Mouse (Mus musculus) liver, embryonic 14.5 days (tissue): Measurements from ENCODE around the gene Bmp4. TPM values are rescaled to one million over a fixed set of nuclear protein-coding genes. Genes with fewer than 3 reads are reported as not detected.

Source experiments
- ATAC-seq: fragments of 200-750 bp; cut with Nextera tagmentation; 2 replicates; pipeline ENCODE4 v1.8.0; 2017; ENCODE audit warnings: moderate number of reproducible peaks, mild to moderate bottlenecking, moderate library complexity; ENCODE audit not compliant: insufficient read depth
- DNase-seq, 3 experiments: peaks; one replicate each; pipeline ENCODE4 v3.0.0-alpha.2; 2012 to 2013; ENCODE audit warnings: low read depth in 3 of 3, low spot score in 3 of 3
- H3K27ac ChIP-seq: fragments of 300-500 bp; sonication (generic); 2 replicates; pipeline ENCODE4 v1.5.1; 2014; ENCODE audit warnings: moderate library complexity, mild to moderate bottlenecking, control low read depth, inconsistent platforms
- H3K27me3 ChIP-seq: fragments of 300-500 bp; sonication (generic); 2 replicates; pipeline ENCODE4 v1.6.1; 2014; ENCODE audit warnings: mild to moderate bottlenecking, low read length, moderate library complexity; ENCODE audit not compliant: control insufficient read depth, insufficient read depth
- H3K36me3 ChIP-seq: fragments of 300-500 bp; sonication (generic); replicated peaks from 2 replicates; pipeline ENCODE4 v1.6.1; 2014; ENCODE audit warnings: low read depth; ENCODE audit not compliant: control insufficient read depth, insufficient read depth
- H3K4me1 ChIP-seq, 2 experiments: fragments of 200-500 bp in 1 of 2; fragments of 300-500 bp in 1 of 2; sonication (generic) in 1 of 2; replicated peaks; 2 replicates each; pipeline ENCODE4 v1.6.1; 2012 to 2014; ENCODE audit warnings: antibody characterized with exemption in 1 of 2, inconsistent platforms in 1 of 2, low read length in 1 of 2; ENCODE audit not compliant: control insufficient read depth in 2 of 2, insufficient read depth in 2 of 2
- H3K4me2 ChIP-seq: fragments of 300-500 bp; sonication (generic); 2 replicates; pipeline ENCODE4 v1.6.1; 2014; ENCODE audit warnings: low read depth, mild to moderate bottlenecking, control low read depth, moderate library complexity
- H3K4me3 ChIP-seq, 2 experiments: fragments of 200-500 bp in 1 of 2; fragments of 300-500 bp in 1 of 2; sonication (generic) in 1 of 2; 2 replicates each; pipeline ENCODE4 v1.5.1; 2012 to 2014; ENCODE audit warnings: low read depth in 2 of 2, low read length in 2 of 2, mild to moderate bottlenecking in 2 of 2, control low read depth in 1 of 2, inconsistent platforms in 1 of 2, moderate library complexity in 1 of 2; ENCODE audit not compliant: insufficient read depth in 1 of 2
- H3K9ac ChIP-seq: fragments of 300-500 bp; sonication (generic); replicated peaks from 2 replicates; pipeline ENCODE4 v1.6.1; 2014; ENCODE audit warnings: mild to moderate bottlenecking, control low read depth, moderate library complexity
- H3K9me3 ChIP-seq: fragments of 300-500 bp; sonication (generic); 2 replicates; pipeline ENCODE4 v1.6.1; 2016; ENCODE audit warnings: low read length, mixed read lengths; ENCODE audit not compliant: control insufficient read depth
- CTCF ChIP-seq: IDR thresholded peaks from 2 replicates; pipeline ENCODE4 v1.5.1; 2016; ENCODE audit warnings: antibody characterized with exemption, low read depth, control low read depth
- EP300 ChIP-seq: IDR thresholded peaks from 2 replicates; pipeline ENCODE4 v1.6.1; 2016; ENCODE audit warnings: antibody characterized with exemption, low read depth
- WGBS: fragments of 180-500 bp; shearing (Covaris S2); extraction: QIAGEN DNeasy Blood & Tissue Kit; methylation state at CpG from one replicate; pipeline ENCODE4 v1.1.7; 2014; ENCODE audit not compliant: insufficient replicate concordance; 5-methylcytosine and 5-hydroxymethylcytosine counted together
- polyA plus RNA-seq, 2 experiments: library from polyadenylated mRNA; depleted of rRNA in 1 of 2; stranded (reverse) in 1 of 2; unstranded in 1 of 2; fragments of >200 nt; fragmentation: Nextera tagmentation in 1 of 2; extraction: Ambion mirVana in 1 of 2; gene quantifications; 2 replicates each; pipeline versions ENCODE4 v1.2.1 to v1.2.3; 2012 to 2014

The Bmp4 gene
- polyA plus RNA-seq (2012; rRNA removed) = 0.68 and 2.9 TPM in 2 replicates
- 0.43 and 1.0 TPM in 2 replicates for polyA plus RNA-seq (2014; fragmentation: Nextera tagmentation; extraction: Ambion mirVana)

DNA sequence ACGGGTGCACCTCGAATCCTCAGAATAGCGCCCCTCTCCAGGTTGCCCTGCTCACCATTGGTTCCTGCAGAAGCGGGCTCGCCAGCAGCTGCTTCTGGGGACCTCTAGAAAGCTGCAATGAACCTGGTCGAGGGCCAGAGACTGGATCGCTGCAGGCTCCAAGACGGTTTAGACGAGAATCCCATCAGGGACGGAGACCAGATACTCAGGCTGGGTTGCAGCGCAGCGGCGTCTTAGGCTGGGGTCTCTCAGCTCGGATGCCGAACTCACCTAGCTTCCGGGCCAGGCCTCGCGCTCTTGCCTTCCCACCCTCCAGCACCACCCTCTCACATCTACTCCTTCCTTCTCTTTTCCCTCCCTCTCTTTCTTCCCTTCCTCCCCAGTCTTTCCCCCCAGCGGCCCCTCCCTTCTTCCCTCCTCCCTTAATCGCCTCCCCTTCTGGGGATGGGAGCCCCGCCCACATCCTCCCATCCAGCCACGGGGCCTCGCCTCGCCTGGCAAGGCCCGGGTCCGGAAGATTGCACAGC lies at the start of gene Bmp4:
TSS of gene Bmp4 (minus strand) at position 421 of the 527 bp plus-strand sequence.
- no peak within 1 kb of the TSS for H3K9ac ChIP-seq
- WGBS = 2% methylated on average over 26 of the region's 26 CpGs
- H3K4me2 ChIP-seq = peak within 1 kb of the TSS; percentile 14; the same call in 1 of the 2 replicates
- H3K27ac ChIP-seq = no peak within 1 kb of the TSS
- H3K9me3 ChIP-seq = no peaks in the 10 kb centered on the region
- peak within 1 kb of the TSS in 1 of 2 experiments; percentile 14; a peak in 1 of 4 replicates for H3K4me3 ChIP-seq
- TF ChIP-seq CTCF = no peak
- no peak for TF ChIP-seq EP300
- H3K36me3 ChIP-seq = no peaks in the 10 kb centered on the region
- DNase-seq (no peak), ATAC-seq (no peak)
- H3K4me1 ChIP-seq = no peaks in the 10 kb centered on the region
- peaks cover 71% of the 10 kb centered on the region for H3K27me3 ChIP-seq

DNA sequence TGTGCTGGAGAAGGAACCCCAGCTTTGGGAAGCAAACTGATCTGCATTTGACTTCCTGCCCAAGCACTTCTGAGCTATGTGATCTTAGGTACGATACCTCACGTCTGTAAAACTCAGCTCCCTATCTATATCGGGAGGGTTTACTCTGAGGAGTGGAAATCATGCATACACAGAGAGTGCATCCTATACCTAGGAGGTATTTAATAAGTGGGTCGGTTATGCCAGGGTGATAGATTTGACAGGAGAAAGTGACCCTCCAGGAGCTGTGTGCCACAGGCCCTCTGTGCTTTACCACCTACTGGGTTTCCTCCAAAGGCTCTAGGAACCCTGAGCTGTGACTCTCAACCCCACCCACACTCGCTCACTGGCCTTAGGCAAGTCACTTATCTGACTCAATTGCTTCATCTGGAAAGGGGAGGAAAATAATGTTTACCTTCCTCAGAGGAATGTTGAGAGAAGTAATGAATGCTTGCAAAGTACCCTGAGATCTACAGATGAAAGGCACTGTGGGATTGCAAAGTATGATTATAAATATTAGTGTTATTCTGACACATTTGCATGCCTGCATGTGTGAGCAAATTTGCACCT lies 49.1 kb upstream of the Bmp4 start:
- no peak overlapping the region for H3K4me2 ChIP-seq
- H3K27me3 ChIP-seq = no peaks in the 10 kb centered on the region
- no peak overlapping the region for H3K27ac ChIP-seq
- no peak for TF ChIP-seq EP300
- no peak for TF ChIP-seq CTCF
- no peak overlapping the region for H3K9ac ChIP-seq
- H3K4me3 ChIP-seq = no peak overlapping the region
- 55% methylated on average over 5 of the region's 5 CpGs for WGBS
- H3K4me1 ChIP-seq = no peaks in the 10 kb centered on the region
- H3K36me3 ChIP-seq = no peaks in the 10 kb centered on the region
- no peak for ATAC-seq
- H3K9me3 ChIP-seq = no peaks in the 10 kb centered on the region
- DNase-seq = no peak

DNA sequence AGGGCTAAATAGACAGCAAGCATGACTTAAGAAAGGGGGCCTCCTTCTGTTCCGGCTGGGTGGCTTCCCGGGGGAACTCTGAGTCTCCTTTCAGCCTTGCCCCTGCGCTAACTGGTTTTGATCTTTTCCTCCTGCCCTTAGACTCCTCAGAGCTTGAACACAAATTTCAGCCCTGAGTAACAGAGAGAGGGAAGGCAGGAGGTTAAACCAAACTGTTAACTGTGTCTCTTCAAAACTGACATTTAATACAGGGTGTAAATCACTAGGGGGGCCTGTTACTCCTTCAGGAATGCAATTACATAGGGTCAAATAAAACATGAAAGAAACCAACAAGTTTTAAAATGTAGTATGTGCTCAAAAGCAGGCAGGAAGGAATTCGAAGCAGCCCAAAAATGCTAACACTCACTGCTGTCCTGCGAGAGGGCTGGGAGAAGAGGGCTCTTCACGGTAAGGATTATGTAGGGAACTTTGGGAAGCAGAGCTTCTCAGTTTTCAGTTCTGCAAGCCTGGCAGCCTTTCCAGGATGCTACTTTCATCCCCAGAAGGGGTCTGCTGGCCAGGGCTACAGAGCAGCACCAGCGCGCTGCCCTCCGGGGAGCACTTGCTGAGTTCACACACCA lies 46.1 kb upstream of the Bmp4 start:
- no peak for DNase-seq
- no peaks in the 10 kb centered on the region for H3K4me1 ChIP-seq
- 38% methylated on average over 9 of the region's 9 CpGs for whole genome bisulfite sequencing
- no peak overlapping the region for H3K4me3 ChIP-seq
- no peak overlapping the region for H3K27ac ChIP-seq
- no peak for TF ChIP-seq EP300
- TF ChIP-seq CTCF = no peak
- no peaks in the 10 kb centered on the region for H3K9me3 ChIP-seq
- no peak overlapping the region for H3K4me2 ChIP-seq
- no peaks in the 10 kb centered on the region for H3K27me3 ChIP-seq
- H3K36me3 ChIP-seq = no peaks in the 10 kb centered on the region
- no peak for ATAC-seq
- no peak overlapping the region for H3K9ac ChIP-seq

DNA sequence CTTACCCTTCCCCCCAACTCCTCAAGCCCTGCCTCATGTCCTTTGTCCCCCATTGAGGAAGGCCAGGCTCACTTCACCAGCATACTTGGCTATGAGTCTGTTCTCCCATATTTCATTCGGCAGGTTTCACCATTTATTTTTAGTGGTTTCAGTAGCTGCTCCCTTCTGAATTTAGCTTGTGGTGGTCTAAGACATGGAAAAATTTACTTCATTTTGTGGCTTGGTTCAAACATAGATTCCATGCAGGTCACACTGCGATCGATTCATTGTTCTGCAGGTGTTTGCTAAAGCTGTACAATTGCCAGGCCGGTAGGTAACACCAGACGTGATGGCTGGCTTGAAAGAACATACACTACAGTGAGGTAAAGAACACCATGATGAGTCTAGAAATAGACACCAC lies 39.8 kb upstream of the Bmp4 start:
- WGBS = 76% methylated on average over 5 of the region's 5 CpGs
- ATAC-seq (no peak), DNase-seq (no peak)
- Histone ChIP-seq H3K36me3 (no peaks in the 10 kb centered on the region), H3K27ac (no peak overlapping the region), H3K4me1 (no peaks in the 10 kb centered on the region), H3K9ac (no peak overlapping the region), H3K4me3 (no peak overlapping the region), H3K9me3 (no peaks in the 10 kb centered on the region), H3K4me2 (no peak overlapping the region), H3K27me3 (no peaks in the 10 kb centered on the region)
- TF ChIP-seq CTCF (no peak), EP300 (no peak)

DNA sequence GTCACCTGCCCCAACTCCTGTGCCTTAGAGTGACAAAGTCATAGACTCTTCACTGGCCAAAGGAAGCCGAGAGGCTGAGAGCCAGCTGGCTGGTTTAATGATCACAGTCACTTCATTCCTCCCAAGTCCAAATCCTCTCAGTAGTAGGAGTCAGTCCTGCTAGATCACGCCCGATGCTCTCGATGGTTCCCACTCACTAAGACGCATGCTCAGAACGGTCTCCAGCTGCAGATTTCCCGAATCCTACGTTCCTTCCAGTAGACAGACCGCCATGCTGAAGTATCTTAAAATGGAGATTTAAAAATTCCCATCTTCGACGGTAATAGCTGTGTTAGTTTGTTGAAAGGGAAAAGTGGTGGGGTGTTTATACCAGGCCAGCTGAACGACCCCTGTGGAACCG lies 36.8 kb upstream of the Bmp4 start:
- Histone ChIP-seq H3K4me2 (no peak overlapping the region), H3K27ac (no peak overlapping the region), H3K4me1 (no peaks in the 10 kb centered on the region), H3K9ac (no peak overlapping the region), H3K4me3 (no peak overlapping the region), H3K27me3 (no peaks in the 10 kb centered on the region), H3K36me3 (no peaks in the 10 kb centered on the region), H3K9me3 (no peaks in the 10 kb centered on the region)
- ATAC-seq (no peak), DNase-seq (no peak)
- WGBS = 78% methylated on average over 13 of the region's 13 CpGs
- TF ChIP-seq CTCF (no peak), EP300 (no peak)
